Mouse (Mus musculus) erythroblast, embryonic 14.5 days (primary cell): ENCODE measurements around the gene Zfp652. TPM values are rescaled to one million over a fixed set of nuclear protein-coding genes. Genes with fewer than 3 reads are reported as not detected.

Source experiments
- H3K27me3 ChIP-seq: 2 replicates; pipeline ENCODE4 v1.6.1; 2012; ENCODE audit warnings: inconsistent platforms; ENCODE audit not compliant: control insufficient read depth
- H3K36me3 ChIP-seq: 2 replicates; pipeline ENCODE4 v1.6.1; 2012; ENCODE audit warnings: mild to moderate bottlenecking, inconsistent platforms; ENCODE audit not compliant: control insufficient read depth
- H3K4me1 ChIP-seq: 2 replicates; pipeline ENCODE4 v1.6.1; 2012; ENCODE audit warnings: inconsistent platforms; ENCODE audit not compliant: control insufficient read depth
- H3K4me3 ChIP-seq: replicated peaks from 2 replicates; pipeline ENCODE3; 2012; ENCODE audit warnings: moderate library complexity, mild to moderate bottlenecking, inconsistent platforms
- H3K9me3 ChIP-seq: 2 replicates; pipeline ENCODE4 v1.6.1; 2012; ENCODE audit warnings: low read length, inconsistent platforms, mixed read lengths; ENCODE audit not compliant: control insufficient read depth
- GATA1 ChIP-seq: IDR thresholded peaks from 2 replicates; pipeline ENCODE4 v1.6.1; 2012; ENCODE audit warnings: low read length, inconsistent platforms, mixed read lengths
- TAL1 ChIP-seq: IDR thresholded peaks from 3 replicates; pipeline ENCODE4 v1.6.1; 2012; ENCODE audit warnings: low read length, inconsistent platforms, mixed read lengths
- polyA plus RNA-seq: library from polyadenylated mRNA; stranded (reverse); fragments of >175 nt; gene quantifications from 2 replicates; pipeline ENCODE4 v1.2.3, GENCODE M21; 2012

The Zfp652 gene
- polyA plus RNA-seq, 1 experiment: 1.5 TPM

- Histone ChIP-seq H3K36me3 (no peaks in the 10 kb centered on the region), H3K4me1 (peaks cover 41% of the 10 kb centered on the region), H3K27me3 (peaks cover 40% of the 10 kb centered on the region), H3K4me3 (peak overlapping the region; percentile 42), H3K9me3 (no peaks in the 10 kb centered on the region)
- TF ChIP-seq GATA1: no peak
Measured at GRCm38 (mm10) chr11:95840694-95841497, 128.4 kb downstream of the Zfp652 start.

- TF ChIP-seq GATA1: no peak
- Histone ChIP-seq H3K4me1 (peaks cover 35% of the 10 kb centered on the region), H3K4me3 (peak overlapping the region; percentile 42), H3K9me3 (no peaks in the 10 kb centered on the region), H3K36me3 (no peaks in the 10 kb centered on the region), H3K27me3 (peaks cover 36% of the 10 kb centered on the region)
Measured at GRCm38 (mm10) chr11:95841498-95841830, 129.0 kb downstream of the Zfp652 start.

- Histone ChIP-seq H3K9me3 (no peaks in the 10 kb centered on the region), H3K4me1 (peaks cover 32% of the 10 kb centered on the region), H3K4me3 (peak within 1 kb of the TSS; percentile 42), H3K27me3 (peaks cover 36% of the 10 kb centered on the region), H3K36me3 (no peaks in the 10 kb centered on the region)
- TF ChIP-seq TAL1 (no peak), GATA1 (no peak)
Measured at GRCm38 (mm10) chr11:95842074-95842681, 129.7 kb downstream of the Zfp652 start, which contains the start of gene Abi3. Abi3 (minus strand) TSS chr11:95842476.

GRCm38 (mm10) chr11:95842953-95843352 lies 130.5 kb downstream of the Zfp652 start:
- no peak for TF ChIP-seq TAL1
- TF ChIP-seq GATA1: no peak
- no peaks in the 10 kb centered on the region for H3K36me3 ChIP-seq
- H3K27me3 ChIP-seq: peaks cover 36% of the 10 kb centered on the region
- H3K9me3 ChIP-seq: 0 out of 2 replicates have a peak, but pooled peaks cover under 1% of the 10 kb centered on the region
- H3K4me1 ChIP-seq: peaks cover 31% of the 10 kb centered on the region
- no peak overlapping the region for H3K4me3 ChIP-seq

- peaks cover 36% of the 10 kb centered on the region for H3K27me3 ChIP-seq
- no peak for TF ChIP-seq TAL1
- TF ChIP-seq GATA1: no peak
- no peak overlapping the region for H3K4me3 ChIP-seq
- 0 out of 2 replicates have a peak, but pooled peaks cover 3% of the 10 kb centered on the region for H3K9me3 ChIP-seq
- peaks cover 29% of the 10 kb centered on the region for H3K4me1 ChIP-seq
- H3K36me3 ChIP-seq: no peaks in the 10 kb centered on the region
Measured at GRCm38 (mm10) chr11:95843421-95843950, 131.0 kb downstream of the Zfp652 start.

- TF ChIP-seq TAL1: no peak
- no peak for TF ChIP-seq GATA1
- Histone ChIP-seq H3K36me3 (no peaks in the 10 kb centered on the region), H3K27me3 (peaks cover 36% of the 10 kb centered on the region), H3K9me3 (0 out of 2 replicates have a peak, but pooled peaks cover 3% of the 10 kb centered on the region), H3K4me3 (no peak overlapping the region), H3K4me1 (peaks cover 27% of the 10 kb centered on the region)
Measured at GRCm38 (mm10) chr11:95844935-95845334, 132.5 kb downstream of the Zfp652 start.

GRCm38 (mm10) chr11:95850898-95851297 lies 138.4 kb downstream of the Zfp652 start:
- Histone ChIP-seq H3K9me3 (peaks cover 6% of the 10 kb centered on the region), H3K4me1 (peaks cover 7% of the 10 kb centered on the region), H3K36me3 (no peaks in the 10 kb centered on the region), H3K27me3 (peaks cover 8% of the 10 kb centered on the region), H3K4me3 (no peak overlapping the region)
- TF ChIP-seq GATA1 (no peak), TAL1 (no peak)

GRCm38 (mm10) chr11:95853684-95854083 lies 141.2 kb downstream of the Zfp652 start:
- no peak for TF ChIP-seq TAL1
- no peak for TF ChIP-seq GATA1
- peaks cover 23% of the 10 kb centered on the region for H3K4me1 ChIP-seq
- H3K36me3 ChIP-seq: no peaks in the 10 kb centered on the region
- H3K4me3 ChIP-seq: no peak overlapping the region
- H3K9me3 ChIP-seq: peaks cover 4% of the 10 kb centered on the region
- peaks cover 7% of the 10 kb centered on the region for H3K27me3 ChIP-seq

- Histone ChIP-seq H3K9me3 (peaks cover 4% of the 10 kb centered on the region), H3K27me3 (peaks cover 2% of the 10 kb centered on the region), H3K36me3 (peaks cover 15% of the 10 kb centered on the region), H3K4me1 (peaks cover 41% of the 10 kb centered on the region), H3K4me3 (peak overlapping the region; percentile 66)
- no peak for TF ChIP-seq TAL1
Measured at GRCm38 (mm10) chr11:95857306-95857705, 144.8 kb downstream of the Zfp652 start.
